Mouse (Mus musculus) gastrocnemius, adult 8-10 months (tissue): ENCODE data around the gene Npas3. TPM values are rescaled to one million over a fixed set of nuclear protein-coding genes. Genes with fewer than 3 reads are reported as not detected.

Experiments used
- DNase-seq, 2 experiments: peaks; one replicate each; pipeline ENCODE4 v3.0.0; 2022; ENCODE audit warnings: low spot score in 2 of 2
- total RNA-seq, 4 experiments: library from RNA; stranded (reverse); gene quantifications; 2 replicates each; pipeline ENCODE4 v1.2.4; 2022

The Npas3 gene
- total RNA-seq, 4 experiments from 2014 or later = 0.07 TPM; not detected in 3

DNA sequence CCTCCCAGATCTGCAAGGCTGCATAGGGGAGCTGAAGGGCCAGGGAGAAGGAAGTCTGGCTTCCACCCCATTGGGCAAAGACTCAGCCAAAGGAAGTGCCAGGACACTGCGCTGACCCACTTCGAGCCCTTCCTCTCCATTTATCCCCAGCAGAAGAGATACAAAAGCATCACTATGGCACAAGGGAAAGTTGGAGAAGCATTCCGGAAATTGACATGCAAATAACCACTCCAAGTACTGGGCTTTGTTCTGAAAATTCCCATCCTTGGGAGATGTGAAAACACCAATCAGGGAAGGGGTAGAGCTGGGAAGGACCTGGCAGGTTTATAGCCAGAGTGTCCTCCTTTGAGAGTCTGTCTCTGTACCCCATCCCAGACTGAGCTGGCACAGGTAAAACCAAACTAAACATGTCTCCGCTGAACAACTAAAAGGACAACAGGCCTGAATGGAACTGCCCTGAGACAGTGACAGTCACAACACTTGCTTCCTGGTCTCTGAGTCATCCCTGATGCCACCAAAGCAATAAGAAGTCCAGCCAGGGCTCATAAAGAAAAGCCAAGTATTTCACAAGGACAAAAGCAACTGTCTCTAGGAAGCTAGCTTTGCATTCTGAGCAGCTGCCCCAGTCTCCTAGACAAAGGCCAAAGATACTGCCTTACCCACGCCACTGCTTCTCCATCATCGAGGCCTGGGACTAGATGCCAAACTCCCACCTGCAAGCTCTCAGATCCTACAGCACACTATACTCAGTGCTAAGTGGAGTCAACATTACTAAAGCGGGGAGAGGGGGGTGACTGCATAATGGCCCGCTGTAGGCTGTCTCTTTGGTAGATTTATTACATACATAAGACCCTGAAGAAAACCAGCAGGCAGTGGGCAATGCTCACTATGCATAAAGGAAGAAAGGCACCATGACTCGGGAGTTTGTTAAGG, 733.4 kb downstream of the Npas3 start:
- DNase-seq = no peak

DNA sequence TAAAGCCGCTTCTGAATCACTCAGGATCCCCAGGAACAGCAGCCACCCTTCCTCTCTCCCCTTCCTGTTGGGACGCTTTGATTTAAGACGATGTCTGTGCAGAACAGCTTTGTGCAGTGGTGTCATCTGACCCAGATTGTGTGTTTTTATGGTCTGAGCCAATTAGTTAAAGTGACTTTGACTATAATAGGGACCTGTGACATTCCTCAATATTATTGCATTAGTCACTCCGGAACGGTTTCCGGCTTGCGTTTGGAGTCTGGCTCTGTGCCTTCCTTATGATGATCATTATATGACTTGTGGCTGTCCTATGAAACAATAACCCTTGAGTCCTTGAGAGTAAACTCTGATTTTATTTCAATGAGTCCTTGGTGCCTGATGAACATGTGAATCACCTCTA, 735.5 kb downstream of the Npas3 start:
- DNase-seq = no peak

DNA sequence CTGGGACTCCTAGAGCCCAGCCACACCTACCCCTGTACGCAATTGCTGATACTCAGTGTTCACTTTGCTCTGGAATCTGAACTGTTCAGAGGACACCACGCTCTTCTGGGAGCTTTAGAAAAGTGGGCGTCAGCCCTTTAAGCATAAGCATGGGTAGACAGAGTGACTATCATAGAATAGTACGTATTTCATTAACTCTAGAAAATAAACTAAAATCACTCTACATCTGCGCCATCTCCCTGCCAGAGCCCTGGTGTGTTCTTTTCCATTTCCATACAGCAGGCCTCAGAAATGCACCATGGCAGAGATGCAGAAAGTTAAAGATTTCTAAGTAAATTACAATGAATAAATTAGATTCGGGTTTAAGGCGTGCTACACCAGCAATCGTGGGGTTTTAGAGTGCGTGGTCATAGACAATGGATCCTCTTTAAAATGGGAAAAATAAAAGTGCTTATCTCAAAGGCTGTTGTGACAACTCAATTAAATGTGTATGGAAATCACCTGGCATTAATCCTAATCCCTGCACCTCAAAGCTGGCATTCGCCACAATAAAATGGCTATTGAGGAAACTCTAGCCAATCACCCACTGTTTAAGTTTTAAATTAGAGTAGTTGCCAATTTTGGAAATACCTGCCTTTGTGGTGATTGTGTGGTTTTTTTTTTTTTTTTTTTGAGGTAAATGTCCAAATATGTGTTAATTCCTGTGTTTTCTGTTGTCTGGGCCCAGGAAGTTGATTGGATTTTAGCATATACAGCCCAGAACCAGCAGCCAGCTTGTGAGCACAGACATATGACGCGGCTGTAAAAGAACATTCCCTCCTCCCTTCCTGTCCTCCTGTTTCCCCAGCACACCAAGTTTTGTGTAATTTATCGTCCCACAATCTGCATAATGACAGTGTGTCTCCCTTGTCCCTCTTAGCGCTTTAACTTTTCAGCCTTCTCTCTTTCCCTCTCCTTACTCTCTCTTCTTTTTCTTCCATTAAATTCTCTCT, 737.7 kb downstream of the Npas3 start:
- DNase-seq = no peak

DNA sequence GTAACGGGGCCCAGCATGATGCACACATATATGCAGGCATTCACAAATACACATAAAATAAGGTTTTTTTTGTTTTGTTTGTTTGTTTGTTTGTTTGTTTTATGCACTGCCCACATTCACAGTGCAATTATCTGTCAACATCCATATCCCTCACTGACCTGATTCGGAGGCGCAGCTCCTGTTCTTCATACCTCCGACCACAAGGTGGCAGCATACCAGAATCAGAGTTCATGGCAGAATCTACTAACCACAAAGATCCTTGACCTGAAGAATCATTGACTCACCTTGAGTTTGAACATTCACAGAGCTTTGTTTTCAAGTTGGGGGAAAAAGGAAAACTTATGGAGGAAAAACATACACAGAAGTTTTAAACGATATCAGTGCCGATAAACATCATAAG, 743.9 kb downstream of the Npas3 start:
- no peak for DNase-seq

DNA sequence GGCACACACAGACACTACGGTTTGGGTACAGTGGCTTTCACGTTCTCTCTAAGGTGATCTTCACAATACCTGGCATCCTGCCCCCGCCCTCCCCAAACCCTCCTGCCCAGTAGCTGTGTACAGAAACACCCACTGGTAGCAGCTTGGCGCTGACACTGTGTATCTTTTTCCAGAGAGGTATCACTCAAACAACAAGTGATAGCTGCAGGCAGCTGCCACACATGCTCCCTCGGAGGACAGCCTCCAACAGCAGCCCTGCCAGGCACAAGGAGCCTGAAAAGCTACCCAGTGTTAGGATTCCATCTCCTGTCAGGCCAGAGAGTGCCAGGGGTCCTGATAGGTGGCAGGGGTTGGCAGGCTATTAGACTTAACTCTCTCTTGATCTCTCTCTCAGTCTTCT, 747.2 kb downstream of the Npas3 start:
- no peak for DNase-seq

DNA sequence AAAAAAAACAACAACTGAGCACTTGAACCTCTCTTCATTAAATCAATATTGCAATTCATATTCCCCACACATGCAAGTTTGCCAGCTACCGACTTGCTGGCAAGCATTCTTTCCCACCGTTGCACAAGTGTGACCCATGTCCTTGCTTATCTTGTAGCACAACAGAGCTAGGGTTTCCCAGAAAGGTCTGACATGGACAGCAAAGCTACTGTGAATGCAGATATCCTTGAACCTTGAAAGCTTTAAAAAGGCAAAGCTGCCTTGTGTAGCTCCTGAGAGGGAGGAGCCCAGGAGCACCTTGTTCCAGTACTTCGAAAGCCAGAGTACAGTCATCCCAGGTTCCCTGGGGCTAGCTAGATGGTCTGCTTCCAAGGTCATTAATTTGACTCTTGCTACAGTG, 748.7 kb downstream of the Npas3 start:
- no peak for DNase-seq

DNA sequence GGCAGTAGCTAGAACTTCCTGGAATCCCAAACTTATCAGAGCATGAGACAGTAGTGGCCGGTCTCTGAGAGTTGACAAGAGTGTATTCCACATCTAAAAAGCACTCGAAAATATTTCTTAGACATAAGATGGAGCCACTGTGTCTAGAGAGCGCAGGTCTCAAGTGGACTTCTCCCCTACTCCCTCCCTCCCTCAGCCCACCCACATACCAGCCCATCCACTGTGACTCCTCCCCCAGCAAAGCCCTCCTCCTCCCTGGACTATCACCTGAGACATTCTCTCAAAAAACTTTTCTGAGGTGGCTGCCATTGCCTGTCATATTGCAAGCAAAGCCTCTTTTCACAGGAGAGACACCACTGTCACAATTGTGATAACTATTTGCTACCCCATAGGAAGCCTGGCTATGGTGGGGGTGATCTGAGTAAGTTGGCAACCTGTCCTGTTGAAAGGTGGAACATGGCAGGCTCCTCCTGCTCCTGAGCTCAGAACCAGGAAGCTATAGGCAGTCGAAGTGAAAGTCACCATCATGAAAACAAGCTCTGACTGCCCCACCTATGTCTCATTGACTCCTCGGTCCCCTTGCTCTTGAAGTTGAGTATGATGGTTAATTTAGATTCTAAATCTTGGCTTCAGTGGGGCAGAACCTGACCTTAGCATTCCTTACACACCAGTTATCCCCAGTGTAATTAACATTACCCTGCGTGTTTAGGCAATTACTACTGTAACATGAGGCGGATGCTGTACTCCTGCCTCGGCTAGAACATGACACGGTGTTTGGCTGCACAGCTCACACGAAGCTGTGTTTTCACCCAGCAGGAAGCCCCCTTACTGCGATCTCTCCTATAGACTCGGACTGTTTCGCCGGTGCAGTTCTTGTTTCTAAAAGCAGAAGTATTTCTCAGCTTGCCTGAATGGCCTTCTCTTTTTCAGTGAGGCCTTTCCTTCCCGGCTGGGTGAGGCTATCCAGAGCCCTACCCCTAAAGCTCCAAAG, 751.5 kb downstream of the Npas3 start:
- no peak for DNase-seq

DNA sequence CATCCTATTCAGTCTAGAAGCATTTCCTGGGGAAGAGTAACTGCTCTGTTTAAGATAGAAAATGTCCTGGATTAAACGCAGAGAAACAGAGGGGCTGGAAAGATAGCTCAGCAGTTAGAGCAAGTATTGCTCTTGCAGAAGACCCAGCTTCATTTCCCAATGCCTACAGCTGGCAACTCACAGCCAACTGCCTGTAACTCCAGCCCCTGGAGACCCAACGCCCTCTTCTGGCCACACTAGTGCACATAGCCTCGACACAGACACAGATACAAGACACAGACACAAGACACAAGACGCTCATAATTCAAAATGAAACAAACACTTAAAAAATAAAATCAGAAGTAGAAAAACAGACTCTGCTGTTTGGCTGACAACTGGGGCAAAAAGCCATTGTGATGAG, 754.0 kb downstream of the Npas3 start:
- DNase-seq = no peak

DNA sequence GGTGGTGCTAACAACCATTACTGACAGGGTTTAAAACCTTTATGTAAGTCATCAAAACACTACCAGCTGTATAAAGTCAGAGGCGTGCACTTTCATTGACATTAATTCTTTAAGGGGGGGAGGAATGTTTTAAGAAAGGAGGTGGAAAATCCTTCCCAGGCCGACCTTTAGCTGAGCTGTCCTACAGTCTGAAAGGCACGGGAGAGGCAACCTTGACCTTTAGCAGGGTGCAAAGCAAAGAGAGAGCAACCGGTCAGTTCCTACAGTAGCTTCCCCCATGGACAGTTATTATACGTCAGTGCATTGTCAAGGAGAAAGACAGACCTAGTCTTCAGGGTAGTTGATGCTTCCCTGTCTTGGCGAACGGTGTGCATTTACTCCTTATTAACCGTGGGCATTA, 756.1 kb downstream of the Npas3 start:
- no peak for DNase-seq

DNA sequence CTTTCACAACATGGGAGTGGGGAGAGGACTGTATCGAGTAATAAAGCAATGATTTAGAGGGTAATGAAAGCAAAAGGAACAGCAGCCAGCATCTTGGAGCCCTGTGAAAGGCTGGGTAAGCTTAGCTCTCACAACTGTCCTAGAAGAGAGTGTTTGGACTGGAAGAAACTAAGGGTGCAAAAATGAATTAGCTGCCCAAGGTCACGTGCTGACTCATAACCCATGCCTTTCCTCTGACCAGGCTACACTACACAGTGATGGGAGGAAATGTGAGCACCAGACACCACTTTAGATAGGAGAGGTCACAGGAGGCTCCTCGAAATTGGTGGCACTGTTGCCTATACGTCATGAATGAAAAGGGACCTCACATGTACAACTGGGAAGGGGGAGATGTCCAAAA, 757.1 kb downstream of the Npas3 start:
- DNase-seq = no peak

DNA sequence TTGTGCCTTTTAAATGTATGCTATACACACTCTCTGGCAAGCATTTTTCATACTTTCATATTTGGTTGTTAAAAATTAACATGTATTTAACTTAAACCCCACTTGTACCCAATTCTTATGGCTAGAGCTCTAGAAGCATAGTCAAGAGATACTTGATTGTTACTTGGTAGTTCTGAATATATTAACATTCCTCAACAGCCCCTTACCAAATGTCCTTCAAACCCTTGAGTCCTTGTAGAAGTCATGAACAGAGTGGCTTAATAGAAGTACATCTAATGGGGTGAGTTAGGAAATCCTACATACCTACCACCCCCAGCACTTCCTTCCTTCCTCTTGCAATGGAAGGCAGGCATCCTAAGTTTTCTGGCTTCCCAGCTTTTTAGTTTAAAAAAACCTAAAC, 766.8 kb downstream of the Npas3 start:
- DNase-seq = no peak

DNA sequence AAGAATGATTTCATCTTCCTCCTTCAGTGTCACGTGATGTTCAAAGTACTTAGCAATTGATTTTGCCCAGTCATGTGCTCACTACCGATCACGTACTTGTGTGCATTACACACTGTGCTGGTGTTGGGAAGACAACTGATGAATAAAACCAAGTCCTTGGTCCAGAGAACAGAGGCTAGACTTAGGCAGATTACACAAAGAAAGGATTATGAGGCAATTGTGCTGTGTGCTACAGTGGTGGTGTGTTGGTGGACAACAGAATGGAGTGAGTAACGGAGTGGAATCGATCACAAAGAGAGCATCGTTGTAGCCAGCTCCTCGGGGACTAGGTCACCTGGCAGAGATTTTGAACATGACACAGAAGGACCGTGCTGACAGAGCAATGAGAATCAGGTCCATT, 769.5 kb downstream of the Npas3 start:
- no peak for DNase-seq

DNA sequence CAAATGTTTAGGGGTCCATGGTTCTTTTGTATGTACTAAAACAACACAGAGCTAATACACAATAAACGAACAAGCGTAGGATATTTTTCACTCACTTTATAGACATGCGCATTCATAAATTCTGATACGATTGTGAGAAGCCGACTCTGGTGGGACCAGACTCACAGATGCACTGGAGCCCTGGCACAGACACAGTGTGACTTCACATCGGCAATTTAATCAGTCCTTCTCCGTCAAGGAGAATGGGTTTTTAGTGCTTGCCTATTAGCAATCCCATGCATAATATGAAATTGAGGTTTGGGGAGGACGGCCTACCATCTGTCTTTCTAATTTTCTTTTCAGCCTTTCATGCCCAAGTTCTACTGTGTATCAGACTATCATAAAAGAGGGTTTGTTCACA, 771.5 kb downstream of the Npas3 start:
- no peak for DNase-seq

DNA sequence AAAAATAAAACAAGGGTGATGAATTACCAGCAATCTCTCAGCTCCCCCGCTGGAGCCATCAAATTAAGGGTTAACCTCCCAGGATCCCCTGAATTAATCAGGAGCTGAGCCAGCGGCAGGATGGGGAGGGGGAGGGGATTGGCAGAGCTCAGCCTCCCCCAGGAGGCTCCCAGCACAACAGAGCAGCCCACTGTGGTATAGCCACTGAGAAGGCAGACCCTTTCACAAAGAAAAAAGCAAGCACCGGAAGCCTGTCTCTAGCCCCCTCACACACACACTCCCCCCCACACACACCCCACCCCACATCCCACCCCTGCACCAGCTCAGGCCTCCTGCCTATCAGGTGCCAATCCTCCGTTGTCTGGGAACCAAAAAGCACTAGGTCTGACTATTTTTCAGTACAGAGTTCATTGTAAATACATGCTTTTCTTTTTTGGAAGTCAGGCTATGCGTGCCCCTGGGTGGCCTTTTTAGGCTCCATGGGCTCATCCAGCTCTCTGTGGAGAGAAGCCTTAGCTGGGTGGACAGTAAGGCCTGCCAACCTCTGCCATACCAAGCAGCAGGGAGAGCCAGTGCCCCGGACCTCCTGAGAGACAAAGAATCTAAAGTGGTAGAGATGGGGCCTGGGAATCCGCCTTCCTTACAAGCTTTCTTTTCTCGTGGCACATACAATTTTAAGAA, 786.3 kb downstream of the Npas3 start:
- DNase-seq = no peak

DNA sequence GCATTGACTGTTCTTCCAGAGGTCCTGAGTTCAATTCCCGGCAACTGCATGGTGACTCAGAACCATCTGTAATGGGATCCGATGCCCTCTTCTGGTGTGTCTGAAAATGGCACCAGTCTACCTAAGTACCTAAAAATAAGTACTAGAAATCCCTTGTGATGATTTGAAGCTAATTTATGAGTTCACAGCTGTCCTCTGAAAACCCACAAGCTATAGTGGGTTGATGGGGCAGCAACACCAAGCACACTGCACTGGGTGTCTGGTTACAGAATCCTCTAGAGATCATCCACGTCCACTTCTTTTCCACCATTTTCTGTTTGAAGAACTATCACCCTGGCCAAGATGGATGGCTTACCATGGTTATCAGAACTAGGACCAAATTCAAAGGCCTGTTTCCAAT, 789.1 kb downstream of the Npas3 start:
- DNase-seq = no peak

DNA sequence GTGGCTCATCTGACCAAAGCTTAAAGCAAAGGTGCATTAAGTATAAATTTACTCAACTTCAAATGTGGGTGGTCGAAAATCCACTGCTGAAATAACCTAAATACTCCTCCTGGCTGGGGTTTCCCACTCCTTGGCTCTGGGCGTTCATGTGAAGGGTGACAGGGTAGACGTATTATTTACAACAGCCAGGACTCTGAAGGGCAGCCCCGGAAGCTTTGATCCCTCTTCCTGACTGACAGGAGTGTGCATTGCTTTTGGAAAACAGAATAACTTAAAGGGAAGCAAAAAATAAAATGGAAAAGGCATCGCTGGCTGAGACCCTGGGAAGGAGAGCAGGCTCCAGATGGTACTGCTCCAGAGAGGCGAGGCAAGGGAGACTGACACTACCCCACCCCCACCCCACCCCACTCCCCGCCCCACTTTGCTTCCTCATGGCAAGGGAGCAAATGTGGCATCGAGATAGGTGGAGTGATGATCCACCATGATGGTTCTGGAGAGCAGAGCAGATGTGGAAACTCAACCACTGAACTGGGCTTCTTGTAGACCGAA, 794.6 kb downstream of the Npas3 start:
- no peak for DNase-seq

DNA sequence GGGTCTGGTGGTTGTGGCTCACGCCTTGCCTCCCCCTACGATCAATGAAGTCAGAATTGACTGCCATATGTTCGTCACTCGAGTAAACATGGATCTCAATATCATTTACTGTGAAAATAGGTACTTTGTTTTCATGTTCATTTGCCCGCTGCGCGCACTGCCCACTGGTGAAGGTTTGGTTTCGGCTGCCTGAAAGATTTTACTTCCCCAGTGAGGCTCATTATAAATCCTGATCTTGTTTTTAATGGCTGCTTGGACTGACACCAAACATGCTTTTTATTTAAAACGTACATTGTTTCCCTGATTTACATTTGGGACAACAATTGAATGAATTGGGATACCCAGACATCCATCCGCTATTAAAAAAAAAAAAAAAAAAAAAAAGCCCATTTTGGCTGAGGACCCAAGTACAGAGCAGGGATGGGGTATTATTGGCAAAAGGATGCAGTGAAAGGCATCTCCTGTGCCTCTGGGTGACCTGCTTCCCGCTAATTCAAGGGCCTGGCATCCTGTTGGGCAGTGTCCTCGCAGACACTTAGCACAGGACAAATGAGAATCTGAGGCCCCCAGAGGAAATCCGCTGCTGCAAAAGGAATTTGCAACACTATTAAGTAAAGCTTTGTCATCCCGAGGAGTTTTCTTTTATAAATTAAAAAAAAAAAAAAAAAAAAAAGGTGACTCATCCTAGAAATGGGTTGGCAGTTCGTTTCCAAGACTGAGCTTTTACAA, 796.3 kb downstream of the Npas3 start:
- DNase-seq = no peak

DNA sequence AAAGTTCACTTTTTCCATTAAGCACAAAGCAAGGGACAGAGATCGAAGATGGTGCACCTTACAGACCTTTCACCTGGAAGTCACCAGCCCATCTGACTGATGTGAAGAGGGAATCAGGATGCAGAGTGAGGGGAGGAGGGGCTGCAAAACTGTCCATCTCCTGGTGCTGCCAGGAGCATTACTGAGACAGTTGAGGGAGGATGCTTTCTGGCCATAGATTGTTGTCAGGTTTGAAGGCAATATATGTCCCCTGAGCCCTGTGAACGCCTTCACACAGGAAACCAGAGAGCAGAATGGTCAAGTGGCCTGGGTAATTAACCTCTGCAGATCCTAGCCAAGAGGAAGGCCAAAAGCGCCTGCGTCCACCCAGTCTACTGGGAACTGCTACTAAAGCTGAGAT, 796.9 kb downstream of the Npas3 start:
- no peak for DNase-seq

DNA sequence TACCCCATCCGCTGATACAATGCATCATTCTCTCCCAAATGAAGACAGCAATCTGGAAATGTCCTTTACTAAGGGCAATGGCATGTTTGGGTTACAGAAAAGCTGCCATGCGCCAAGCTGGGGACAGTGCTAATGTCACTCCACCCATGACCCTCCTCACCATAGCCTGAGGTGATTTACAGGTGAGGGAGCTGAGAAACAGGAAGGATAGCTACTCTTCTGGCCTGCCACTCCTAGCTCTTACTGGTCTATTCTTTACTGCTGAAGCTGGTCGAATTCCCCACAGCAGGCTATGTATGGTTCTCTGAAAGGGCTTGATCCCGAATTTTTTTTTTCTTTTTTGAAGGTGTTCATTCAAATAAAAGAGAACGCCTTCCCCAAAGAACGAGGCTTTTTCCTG, 798.3 kb downstream of the Npas3 start:
- DNase-seq = no peak
